Mouse (Mus musculus): ENCODE measurements around the gene Rxrg. TPM values are rescaled to one million over a fixed set of nuclear protein-coding genes. Genes with fewer than 3 reads are reported as not detected.

The Rxrg gene
- polyA plus RNA-seq, 1 experiment, result 1.7 TPM

- WGBS, result 88% methylated on average over 16 of the region's 16 CpGs
- no peak for TF ChIP-seq POLR2A (IDR thresholded peaks at IDR 0.05; ENCODE audit: borderline replicate concordance, insufficient read depth, low read length)
- TF ChIP-seq CTCF (IDR thresholded peaks at IDR 0.05; ENCODE audit: borderline replicate concordance, insufficient read depth, low read depth, low read length), result no peak
- Histone ChIP-seq H3K4me1 (ENCODE audit: control insufficient read depth, insufficient read depth, low read length) (no peaks in the 10 kb centered on the region), H3K4me3 (replicated peaks; ENCODE audit: insufficient read depth, low read depth, low read length) (no peak overlapping the region), H3K27ac (ENCODE audit: insufficient read depth, low read length) (no peak overlapping the region), H3K27me3 (ENCODE audit: control insufficient read depth, insufficient read depth, low read length) (no peaks in the 10 kb centered on the region)
- DNase-seq, result no peak
Observed at GRCm38 (mm10) chr1:167588747-167589558, 9.2 kb upstream of the Rxrg start.

GRCm38 (mm10) chr1:167592175-167592574, 6.0 kb upstream of the Rxrg start:
- no peak for DNase-seq
- no peaks in the 10 kb centered on the region for H3K4me1 ChIP-seq (ENCODE audit: control insufficient read depth, insufficient read depth, low read length)
- no peaks in the 10 kb centered on the region for H3K27me3 ChIP-seq (ENCODE audit: control insufficient read depth, insufficient read depth, low read length)
- no peak for TF ChIP-seq CTCF (IDR thresholded peaks at IDR 0.05; ENCODE audit: borderline replicate concordance, insufficient read depth, low read depth, low read length)
- no peak for TF ChIP-seq POLR2A (IDR thresholded peaks at IDR 0.05; ENCODE audit: borderline replicate concordance, insufficient read depth, low read length)
- H3K27ac ChIP-seq (ENCODE audit: insufficient read depth, low read length), result no peak overlapping the region
- H3K4me3 ChIP-seq (replicated peaks; ENCODE audit: insufficient read depth, low read depth, low read length), result no peak overlapping the region
- 82% methylated on average over 8 of the region's 8 CpGs for WGBS

- Histone ChIP-seq H3K27me3 (ENCODE audit: control insufficient read depth, insufficient read depth, low read length) (peaks cover 1% of the 10 kb centered on the region; the same call in 1 of the 2 replicates), H3K4me3 (replicated peaks; ENCODE audit: insufficient read depth, low read depth, low read length) (no peak overlapping the region), H3K27ac (ENCODE audit: insufficient read depth, low read length) (no peak overlapping the region), H3K4me1 (ENCODE audit: control insufficient read depth, insufficient read depth, low read length) (0 out of 2 replicates have a peak, but pooled peaks cover 2% of the 10 kb centered on the region)
- 33% methylated on average over 7 of the region's 7 CpGs for WGBS
- TF ChIP-seq CTCF (IDR thresholded peaks at IDR 0.05; ENCODE audit: borderline replicate concordance, insufficient read depth, low read depth, low read length), result no peak
- TF ChIP-seq POLR2A (IDR thresholded peaks at IDR 0.05; ENCODE audit: borderline replicate concordance, insufficient read depth, low read length), result no peak
- no peak for DNase-seq
Observed at GRCm38 (mm10) chr1:167599211-167599735, 1.1 kb downstream of the Rxrg start.

- TF ChIP-seq POLR2A (IDR thresholded peaks at IDR 0.05; ENCODE audit: borderline replicate concordance, insufficient read depth, low read length) (no peak), CTCF (IDR thresholded peaks at IDR 0.05; ENCODE audit: borderline replicate concordance, insufficient read depth, low read depth, low read length) (no peak)
- WGBS, result 5% methylated on average over 9 of the region's 9 CpGs
- Histone ChIP-seq H3K27me3 (ENCODE audit: control insufficient read depth, insufficient read depth, low read length) (no peaks in the 10 kb centered on the region), H3K4me3 (replicated peaks; ENCODE audit: insufficient read depth, low read depth, low read length) (no peak overlapping the region), H3K27ac (ENCODE audit: insufficient read depth, low read length) (no peak overlapping the region), H3K4me1 (ENCODE audit: control insufficient read depth, insufficient read depth, low read length) (no peaks in the 10 kb centered on the region)
- no peak for DNase-seq
Observed at GRCm38 (mm10) chr1:167608201-167608741, 10.1 kb downstream of the Rxrg start.

GRCm38 (mm10) chr1:167617131-167617530, 18.9 kb downstream of the Rxrg start:
- Histone ChIP-seq H3K27ac (ENCODE audit: insufficient read depth, low read length) (no peak overlapping the region), H3K4me3 (replicated peaks; ENCODE audit: insufficient read depth, low read depth, low read length) (no peak overlapping the region), H3K4me1 (ENCODE audit: control insufficient read depth, insufficient read depth, low read length) (peaks cover 5% of the 10 kb centered on the region), H3K27me3 (ENCODE audit: control insufficient read depth, insufficient read depth, low read length) (no peaks in the 10 kb centered on the region)
- TF ChIP-seq POLR2A (IDR thresholded peaks at IDR 0.05; ENCODE audit: borderline replicate concordance, insufficient read depth, low read length) (no peak), CTCF (IDR thresholded peaks at IDR 0.05; ENCODE audit: borderline replicate concordance, insufficient read depth, low read depth, low read length) (no peak)
- DNase-seq, result no peak
- 94% methylated on average over 14 of the region's 14 CpGs for WGBS

- TF ChIP-seq CTCF (IDR thresholded peaks at IDR 0.05; ENCODE audit: borderline replicate concordance, insufficient read depth, low read depth, low read length) (no peak), POLR2A (IDR thresholded peaks at IDR 0.05; ENCODE audit: borderline replicate concordance, insufficient read depth, low read length) (no peak)
- DNase-seq, result peak; percentile 19 to 35
- WGBS, result 10% methylated on average over 18 of the region's 18 CpGs
- Histone ChIP-seq H3K4me1 (ENCODE audit: control insufficient read depth, insufficient read depth, low read length) (peaks cover 5% of the 10 kb centered on the region), H3K4me3 (replicated peaks; ENCODE audit: insufficient read depth, low read depth, low read length) (peak overlapping the region; percentile 45), H3K27me3 (ENCODE audit: control insufficient read depth, insufficient read depth, low read length) (no peaks in the 10 kb centered on the region), H3K27ac (ENCODE audit: insufficient read depth, low read length) (no peak overlapping the region)
Observed at GRCm38 (mm10) chr1:167617995-167618489, 19.9 kb downstream of the Rxrg start.

GRCm38 (mm10) chr1:167620206-167620795, 22.1 kb downstream of the Rxrg start:
- Histone ChIP-seq H3K4me3 (replicated peaks; ENCODE audit: insufficient read depth, low read depth, low read length) (no peak overlapping the region), H3K27ac (ENCODE audit: insufficient read depth, low read length) (no peak overlapping the region), H3K4me1 (ENCODE audit: control insufficient read depth, insufficient read depth, low read length) (peaks cover 5% of the 10 kb centered on the region), H3K27me3 (ENCODE audit: control insufficient read depth, insufficient read depth, low read length) (no peaks in the 10 kb centered on the region)
- 48% methylated on average over 15 of the region's 15 CpGs for WGBS
- no peak for DNase-seq
- no peak for TF ChIP-seq CTCF (IDR thresholded peaks at IDR 0.05; ENCODE audit: borderline replicate concordance, insufficient read depth, low read depth, low read length)
- TF ChIP-seq POLR2A (IDR thresholded peaks at IDR 0.05; ENCODE audit: borderline replicate concordance, insufficient read depth, low read length), result no peak
